Mouse (Mus musculus): Measurements from ENCODE around the gene 4933402J07Rik.

4933402J07Rik gene

GRCm38 (mm10) chr8:87621181-87621580, 57.5 kb downstream of the 4933402J07Rik start:
- DNase-seq (ENCODE audit: low spot score): no peak

- DNase-seq (ENCODE audit: low spot score): no peak
Observed at GRCm38 (mm10) chr8:87629656-87630055, 66.0 kb downstream of the 4933402J07Rik start.

GRCm38 (mm10) chr8:87631776-87632175, 68.1 kb downstream of the 4933402J07Rik start:
- DNase-seq (ENCODE audit: low spot score): no peak

GRCm38 (mm10) chr8:87636226-87636742, 72.6 kb downstream of the 4933402J07Rik start:
- DNase-seq (ENCODE audit: low spot score): no peak

Data from lung, postnatal 25 days (tissue).